Mouse (Mus musculus) left cerebral cortex, adult 11 months (tissue): ENCODE measurements at regions not wholly inside any gene's neighbourhood (a gene's known extent, or its start where the extent isn't known, plus 50 kb on each side); places are given as distances from the start of the nearest gene placed in this dataset.

Source experiments
- DNase-seq: peaks from one replicate; pipeline ENCODE4 v3.0.0; 2022; ENCODE audit warnings: low spot score

GRCm38 (mm10) chr13:72691783-72692729 is 63.4 kb downstream of the Irx2 start:
- DNase-seq = no peak

- DNase-seq = no peak
These were observed 78.8 kb downstream of the Irx2 start for GRCm38 (mm10) chr13:72707469-72707868.

- no peak for DNase-seq
These were observed 80.1 kb downstream of the Irx2 start for GRCm38 (mm10) chr13:72708728-72709127.

DNA sequence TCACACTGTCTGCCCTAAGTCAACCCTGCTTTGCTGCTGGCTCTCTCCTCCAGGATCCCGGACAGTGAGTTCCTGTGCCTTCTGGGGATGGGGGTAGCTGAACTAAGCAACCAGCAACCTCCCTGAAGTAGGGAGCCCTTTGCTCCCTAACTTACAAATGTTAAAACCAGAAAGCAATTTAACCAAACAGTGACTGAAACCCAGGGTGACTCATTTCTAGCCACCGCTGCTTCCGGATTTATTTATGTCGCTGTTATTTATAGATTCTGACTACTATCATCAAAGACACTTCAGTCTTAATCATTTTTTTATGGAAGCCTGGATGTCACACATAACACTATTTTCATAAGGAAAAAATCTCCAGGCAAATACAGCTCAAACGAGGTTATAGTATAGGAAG is 81.4 kb downstream of the Irx2 start:
- no peak for DNase-seq

- DNase-seq = no peak
These were observed 82.5 kb downstream of the Irx2 start for GRCm38 (mm10) chr13:72711136-72711535.

DNA sequence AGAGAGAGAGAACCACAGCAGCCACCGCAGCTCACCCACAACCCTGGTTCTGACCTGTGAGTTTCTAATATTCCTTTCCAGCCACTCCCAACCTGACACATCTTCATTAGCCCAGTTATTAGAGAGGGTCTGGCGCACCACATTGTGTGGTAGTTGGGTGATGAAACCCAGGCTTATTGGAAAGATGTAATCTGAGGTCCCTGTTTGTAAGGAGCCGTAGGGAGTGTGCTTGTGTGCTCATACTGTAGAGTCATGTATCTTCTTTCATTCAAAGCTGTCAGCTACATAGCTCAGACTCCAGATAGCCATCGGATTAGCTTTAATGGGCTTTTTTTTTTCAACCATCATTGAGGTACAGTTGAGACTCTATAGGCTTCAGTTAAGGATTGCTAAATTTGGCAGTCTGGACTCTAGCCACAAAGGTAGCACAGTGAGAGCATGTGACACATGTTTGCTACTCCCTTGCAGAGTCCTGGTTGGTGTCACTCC is 83.3 kb downstream of the Irx2 start:
- DNase-seq = no peak

DNA sequence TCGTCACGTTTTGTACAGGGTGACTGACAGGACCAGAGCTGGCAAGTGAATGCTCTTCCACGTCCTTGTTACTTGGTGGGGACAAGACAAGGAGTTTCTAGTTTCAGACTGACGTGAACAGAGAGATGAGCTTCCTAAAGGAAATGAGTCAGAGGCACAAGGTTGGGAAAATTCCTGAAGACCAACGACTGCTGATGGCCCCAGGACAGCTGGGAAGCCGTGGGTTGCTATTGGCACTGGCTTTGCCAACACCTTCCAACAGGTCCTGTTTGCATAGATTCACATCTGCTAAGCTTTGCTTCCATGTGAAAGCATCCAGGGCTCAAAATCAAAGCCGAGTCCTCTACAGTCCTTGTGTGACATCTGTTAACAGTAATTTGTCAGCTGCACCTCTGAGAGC is 86.2 kb downstream of the Irx2 start:
- DNase-seq = no peak

DNA sequence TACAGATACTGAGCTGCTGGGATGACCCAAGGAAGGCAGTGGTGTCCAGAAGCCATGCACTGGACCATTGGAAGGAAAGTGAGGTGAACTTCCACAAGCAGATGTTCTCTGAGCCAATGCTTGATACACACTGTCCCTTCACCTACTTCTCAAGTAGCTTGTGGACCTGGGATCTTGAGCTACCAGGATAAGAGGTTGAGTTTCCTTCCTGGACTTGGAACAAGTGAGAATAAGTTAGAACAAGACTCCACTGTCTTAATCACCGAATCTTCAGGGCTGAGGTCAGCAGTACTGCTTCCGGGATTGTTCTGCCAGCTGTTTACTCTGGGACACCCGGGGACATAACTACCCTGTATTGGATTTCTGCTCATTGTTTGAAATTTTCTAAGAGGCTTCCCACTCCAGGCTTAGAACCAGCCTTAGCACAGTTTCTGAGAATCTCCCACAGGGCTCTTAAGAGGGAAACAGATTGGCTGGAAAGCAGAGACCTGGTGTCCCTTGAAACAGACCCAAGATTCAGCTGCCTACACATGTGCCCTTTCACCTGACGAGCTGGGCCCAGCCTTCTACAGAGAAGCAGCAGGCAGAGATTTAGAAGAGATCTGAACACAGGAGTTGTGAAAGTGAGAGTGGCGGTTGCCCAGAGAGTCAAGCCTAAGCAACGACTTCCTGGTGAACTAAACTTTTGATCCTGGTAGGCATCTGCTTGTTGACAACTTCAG is 87.5 kb downstream of the Irx2 start:
- no peak for DNase-seq

DNA sequence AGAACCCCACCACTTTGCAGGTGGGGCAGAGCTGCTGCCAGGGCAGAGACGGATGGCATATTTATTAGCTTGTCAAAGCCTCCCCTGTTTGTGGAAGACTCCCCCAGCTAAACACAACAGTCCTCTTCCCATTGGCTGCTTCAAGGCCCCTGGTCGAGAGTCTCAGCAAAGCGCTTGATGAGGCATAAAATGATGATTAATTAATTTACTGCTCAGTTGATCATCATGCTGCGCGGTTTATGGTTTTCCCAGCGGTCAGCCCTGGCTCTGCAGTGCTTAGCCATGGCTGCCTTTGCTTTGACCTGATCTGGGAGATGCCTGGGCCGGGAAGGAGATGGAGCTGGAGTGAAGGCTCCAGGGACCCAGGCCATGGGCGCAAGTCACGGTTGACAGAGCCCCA is 98.5 kb downstream of the Irx2 start:
- no peak for DNase-seq

- no peak for DNase-seq
These were observed 107.3 kb downstream of the Irx2 start for GRCm38 (mm10) chr13:72735916-72736315.

GRCm38 (mm10) chr13:72736992-72737391 is 108.4 kb downstream of the Irx2 start:
- DNase-seq = no peak

DNA sequence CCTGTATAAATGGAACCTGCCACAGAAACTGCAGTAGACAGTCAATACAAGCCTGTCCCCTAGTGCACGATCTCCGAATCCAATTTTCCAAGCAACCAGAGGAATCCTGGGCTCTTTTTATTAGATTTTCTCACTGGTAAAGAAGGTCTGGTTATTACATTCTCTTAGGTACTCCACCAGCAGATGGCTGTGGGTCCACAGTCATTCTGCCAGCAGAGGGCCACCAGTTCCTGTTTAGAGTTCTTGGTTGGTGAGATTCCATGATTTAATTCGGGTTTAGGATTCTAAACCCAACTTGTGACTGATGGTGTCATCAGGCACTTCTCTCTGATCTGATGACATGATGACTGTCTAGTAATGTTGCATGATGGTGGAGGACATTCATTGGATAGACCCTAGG is 118.6 kb downstream of the Irx2 start:
- no peak for DNase-seq

DNA sequence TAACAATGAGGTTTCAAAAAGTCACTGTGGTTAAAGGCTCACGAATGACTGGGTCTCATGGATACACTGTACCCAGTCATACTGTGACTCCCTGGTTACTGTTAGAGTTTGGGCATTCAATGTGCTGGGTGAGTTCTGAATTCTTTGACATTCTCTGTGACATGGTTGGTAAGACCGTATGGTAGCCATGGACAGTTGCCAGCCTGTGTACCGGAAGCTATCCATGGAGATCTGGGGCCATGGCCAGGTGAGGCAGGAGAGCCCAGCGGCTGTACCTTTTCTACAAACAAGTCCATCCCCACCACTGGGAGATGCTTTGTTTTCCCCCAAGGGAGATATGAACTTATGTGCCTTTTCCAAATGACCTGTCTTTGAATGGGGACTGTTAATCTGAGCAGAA is 126.4 kb downstream of the Irx2 start:
- no peak for DNase-seq

GRCm38 (mm10) chr13:72762481-72762880 is 133.9 kb downstream of the Irx2 start:
- no peak for DNase-seq

GRCm38 (mm10) chr13:72763337-72763736 is 134.7 kb downstream of the Irx2 start:
- DNase-seq = no peak

DNA sequence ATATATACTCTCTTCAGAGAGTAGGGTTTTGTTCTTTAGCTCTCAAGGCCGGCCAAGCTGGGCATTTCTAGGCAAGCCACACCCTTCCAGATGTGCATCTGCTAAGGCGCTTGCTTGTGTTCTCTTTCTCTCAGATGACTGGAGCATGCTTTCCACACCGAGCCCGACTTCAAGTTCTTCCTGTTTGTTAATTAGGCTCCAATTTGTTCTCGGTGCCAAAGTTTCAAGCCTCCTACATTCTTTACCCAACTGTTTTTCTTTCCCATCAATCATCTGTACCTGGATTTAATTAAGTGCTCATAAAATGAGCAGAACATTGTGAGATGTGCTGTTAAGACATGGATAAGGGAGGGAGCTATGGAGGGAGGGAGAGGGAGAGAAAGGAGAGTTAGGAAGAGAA is 138.7 kb downstream of the Irx2 start:
- DNase-seq = no peak

DNA sequence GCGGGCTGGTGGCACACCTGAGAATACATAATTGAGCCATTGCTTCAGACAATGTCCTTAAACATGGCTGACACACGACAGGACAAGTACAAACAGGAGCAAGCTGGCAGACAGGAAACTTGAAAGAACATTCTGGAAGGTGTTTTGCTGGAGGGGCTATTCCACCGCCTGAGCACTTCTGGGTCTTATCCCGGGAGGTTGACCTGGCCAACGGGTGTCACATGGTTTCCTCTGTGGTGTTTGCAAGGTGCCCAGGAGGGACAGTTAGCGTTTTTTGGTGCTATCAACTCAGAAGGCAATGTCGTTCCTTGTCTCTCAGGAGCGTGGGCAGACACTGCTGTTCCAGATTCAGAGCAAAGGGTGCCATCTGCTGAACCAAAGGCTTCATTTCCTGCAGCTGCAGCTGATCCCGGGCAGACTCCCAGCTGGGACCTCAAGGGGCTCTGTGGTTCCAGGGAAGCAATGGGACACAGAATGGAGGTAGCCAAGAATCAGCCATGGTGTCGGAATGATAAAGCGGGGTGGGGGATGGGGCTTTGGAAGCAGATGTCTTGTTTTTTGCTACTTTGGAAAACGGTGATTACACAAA is 140.5 kb downstream of the Irx2 start:
- peak; percentile 28 for DNase-seq

DNA sequence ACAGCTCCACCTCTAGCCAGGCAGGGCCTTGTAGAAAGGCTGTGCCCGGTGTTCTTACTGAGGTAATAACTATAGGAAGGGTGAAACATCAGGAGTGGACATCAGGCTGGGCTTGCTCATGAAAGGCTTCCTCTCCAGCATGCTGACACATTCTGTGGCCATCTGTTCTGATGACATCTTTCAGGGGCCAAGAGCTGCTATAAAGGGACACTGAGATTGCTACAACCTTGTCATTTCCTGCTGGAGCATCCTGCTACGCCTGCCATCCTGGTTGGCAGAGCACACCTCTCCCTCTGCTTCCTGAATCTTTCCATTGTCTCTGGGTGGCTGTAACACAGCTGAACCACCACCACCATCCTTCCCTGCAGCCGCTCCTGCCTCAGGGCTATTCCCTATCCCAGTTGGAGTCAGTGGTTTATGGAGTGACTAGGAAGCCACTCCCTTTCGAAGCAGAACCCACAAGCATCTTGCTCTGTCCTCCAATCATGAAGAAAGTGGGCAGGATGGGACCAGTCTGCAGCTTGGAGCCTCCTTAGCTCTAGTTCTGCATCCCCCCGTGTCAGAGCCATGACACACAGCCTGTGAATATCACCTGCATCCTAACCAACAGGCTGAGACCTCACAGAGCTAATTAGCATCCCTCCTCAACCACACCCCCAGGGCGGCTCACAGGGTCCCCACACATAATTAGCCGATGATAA is 154.6 kb downstream of the Irx2 start:
- DNase-seq = no peak

- DNase-seq = no peak
These were observed 155.1 kb downstream of the Irx2 start for GRCm38 (mm10) chr13:72783727-72784070.

DNA sequence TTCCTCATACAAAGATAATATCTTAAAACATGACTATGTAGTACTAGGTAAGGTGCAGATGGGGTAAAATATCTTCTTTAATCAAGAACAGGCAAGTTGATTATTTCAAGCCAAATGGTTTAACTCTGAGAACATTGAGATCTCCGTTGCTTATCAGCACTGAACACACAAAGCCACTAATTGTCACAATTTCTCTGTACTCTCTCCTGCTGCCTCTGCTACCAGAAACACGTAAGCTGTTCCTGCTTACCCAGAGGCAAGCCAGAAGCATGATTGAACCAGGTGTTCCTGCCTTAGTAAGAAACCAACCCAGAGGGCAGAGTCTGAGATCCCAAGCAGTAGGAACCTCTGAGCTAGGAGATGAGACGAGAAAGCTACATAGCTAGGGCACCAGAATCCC is 164.1 kb downstream of the Irx2 start:
- no peak for DNase-seq

GRCm38 (mm10) chr13:72800021-72800420 is 171.4 kb downstream of the Irx2 start:
- DNase-seq = no peak

DNA sequence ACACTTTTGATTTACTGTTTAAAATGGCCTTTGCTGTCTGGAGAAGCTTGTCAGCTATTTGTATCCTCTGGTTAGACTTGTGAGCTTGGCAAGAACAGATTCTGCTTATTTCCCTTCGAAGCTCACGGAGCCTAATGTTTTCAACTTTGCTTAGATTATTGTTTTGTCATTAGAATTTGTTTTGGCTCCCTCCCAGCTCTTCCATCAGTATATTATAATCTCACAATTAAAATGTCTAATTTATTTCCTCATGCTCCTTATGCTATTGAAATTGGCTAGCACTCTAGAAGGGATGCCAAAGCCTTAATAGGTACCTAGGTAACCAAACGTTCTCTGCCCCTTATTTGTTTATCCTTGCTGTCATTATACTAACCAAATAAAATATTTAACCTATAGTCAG is 171.9 kb downstream of the Irx2 start:
- no peak for DNase-seq
